Mouse (Mus musculus) lung, postnatal 36 days (tissue): ENCODE results near the gene Ccdc93.

Source experiments
- DNase-seq: peaks from one replicate; pipeline ENCODE4 v3.0.0; 2022; ENCODE audit warnings: mixed read lengths

Ccdc93 gene

DNA sequence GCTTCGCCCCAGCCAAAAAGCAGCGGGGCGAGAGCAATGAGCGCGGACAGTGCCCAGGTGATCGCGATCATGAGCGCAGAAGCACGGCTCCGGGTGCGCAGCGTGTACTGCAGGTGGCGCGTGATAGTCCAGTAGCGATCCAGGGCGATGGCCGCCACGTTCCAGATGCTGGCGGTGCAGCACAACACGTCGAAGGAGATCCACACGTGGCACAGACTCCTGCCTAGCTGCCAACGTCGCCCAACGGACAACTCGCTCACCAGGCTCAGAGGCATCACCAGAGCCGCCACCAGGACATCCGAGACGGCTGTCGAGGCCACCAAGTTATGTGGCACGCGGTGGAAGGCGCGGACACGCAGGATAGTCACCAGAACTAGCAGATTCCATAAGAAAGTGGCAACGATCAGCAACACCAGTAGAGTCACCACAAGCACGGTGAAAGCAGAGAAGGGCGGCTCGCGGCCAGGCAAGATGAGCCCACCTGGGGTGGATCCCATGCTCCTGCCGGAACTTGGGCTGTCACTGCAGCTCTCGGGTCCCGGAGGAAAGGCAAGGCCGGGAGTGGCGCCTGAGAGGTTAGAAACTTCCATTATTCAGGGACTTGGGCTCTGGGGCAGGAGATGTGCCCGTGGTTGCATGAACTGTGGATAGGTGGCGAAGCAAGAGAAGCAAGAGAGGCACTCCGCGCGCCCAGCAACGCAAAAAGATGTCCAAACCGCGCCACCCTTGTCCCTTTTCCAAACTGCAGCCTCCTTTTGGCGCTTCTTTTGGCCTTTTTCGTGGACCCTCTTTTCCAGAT is 97.0 kb downstream of the Ccdc93 start:
- no peak for DNase-seq

DNA sequence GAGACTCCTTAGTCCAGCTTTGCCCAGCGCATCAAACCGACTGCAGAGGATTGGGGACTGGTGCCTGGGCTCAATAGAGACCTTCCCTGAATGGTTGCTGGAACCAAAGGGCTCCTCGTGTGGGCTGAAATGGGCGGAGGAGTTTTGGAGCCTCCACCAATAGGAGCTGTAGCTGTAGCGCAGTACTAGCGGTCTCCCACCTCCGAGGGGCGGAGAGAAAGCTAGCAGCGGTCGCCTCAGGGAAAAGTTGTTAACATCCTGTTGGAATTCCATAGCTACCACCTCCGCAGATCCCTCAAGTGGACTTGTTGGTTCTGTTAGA is 97.5 kb downstream of the Ccdc93 start, which contains the start of gene Htr5b:
TSS of gene Htr5b (minus strand) at position 67 of the 322 bp plus-strand sequence.
- DNase-seq, result no peak

DNA sequence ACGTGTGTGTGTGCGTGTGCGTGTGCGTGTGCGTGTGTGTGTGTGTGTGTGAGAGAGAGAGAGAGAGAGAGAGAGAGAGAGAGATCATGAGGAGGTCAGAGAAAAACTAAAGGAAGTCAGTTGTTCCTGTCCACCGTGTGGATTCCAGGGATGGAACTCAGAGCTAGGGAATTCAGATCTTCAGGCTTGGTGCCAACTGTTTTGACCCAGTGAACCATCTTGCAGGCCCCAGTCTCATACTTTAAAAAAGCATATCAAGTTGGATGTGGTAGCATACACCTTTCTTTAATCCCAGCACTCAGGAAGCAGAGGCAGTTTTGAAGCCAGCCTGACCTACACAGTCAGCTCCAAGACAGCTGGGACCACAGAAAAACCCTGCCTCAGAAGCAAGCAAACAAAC is 98.4 kb downstream of the Ccdc93 start:
- no peak for DNase-seq

DNA sequence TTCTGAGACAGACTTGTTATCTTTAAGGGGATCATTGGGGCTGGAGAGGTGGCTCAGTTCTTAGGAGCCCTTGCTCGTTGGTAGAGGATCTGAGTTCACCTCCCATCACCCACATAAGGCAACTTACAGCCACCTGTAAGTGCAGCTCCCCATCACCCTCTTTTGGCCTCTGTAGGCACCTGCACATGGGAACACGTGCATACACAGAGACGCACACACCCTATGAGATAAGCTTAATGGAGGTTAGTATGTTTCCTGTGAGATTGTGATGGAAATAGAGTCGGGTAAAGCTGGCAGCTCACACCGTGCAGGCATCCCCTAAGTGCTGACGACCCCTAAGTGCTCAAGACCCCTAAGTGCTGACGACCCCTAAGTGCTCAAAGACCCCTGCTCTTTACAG is 100.6 kb downstream of the Ccdc93 start:
- no peak for DNase-seq

DNA sequence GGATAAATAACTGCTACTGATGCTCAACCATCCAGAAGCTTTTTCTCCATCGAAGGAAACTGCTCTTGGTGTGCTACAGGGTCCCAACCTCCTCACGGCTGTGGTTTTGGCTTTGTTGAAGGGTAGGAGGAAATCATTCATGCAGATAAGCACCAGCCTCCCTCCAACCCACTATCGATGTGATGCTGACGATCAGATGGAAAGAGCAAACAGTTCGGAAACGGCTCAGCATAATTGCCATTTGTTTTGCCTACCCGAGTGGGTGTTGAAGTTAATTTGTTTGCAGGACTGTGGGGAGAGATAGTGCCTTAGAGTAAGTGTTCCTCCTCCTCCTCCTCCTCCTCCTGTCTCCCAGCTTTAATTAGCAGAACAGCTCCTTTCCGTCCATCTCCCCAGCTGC is 109.5 kb downstream of the Ccdc93 start:
- no peak for DNase-seq

DNA sequence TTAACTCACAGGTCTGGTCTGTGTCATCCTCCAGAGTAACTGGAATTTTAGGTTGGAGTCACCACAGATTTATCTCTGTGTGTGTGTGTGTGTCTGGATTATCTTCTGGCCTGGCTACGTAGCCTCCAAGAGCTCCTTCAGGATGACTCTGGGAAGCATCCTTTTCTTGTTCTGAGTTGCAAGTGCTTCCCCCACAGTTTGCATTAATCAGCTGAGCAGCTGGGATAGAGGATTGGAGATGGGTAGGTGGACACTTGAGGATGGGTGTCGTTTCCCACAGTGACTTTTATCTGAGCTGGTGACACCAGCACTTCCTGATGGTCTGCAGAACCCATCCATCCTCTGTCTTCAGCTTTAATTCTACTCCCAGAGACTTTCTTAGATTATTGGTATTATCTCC is 116.0 kb downstream of the Ccdc93 start:
- no peak for DNase-seq

DNA sequence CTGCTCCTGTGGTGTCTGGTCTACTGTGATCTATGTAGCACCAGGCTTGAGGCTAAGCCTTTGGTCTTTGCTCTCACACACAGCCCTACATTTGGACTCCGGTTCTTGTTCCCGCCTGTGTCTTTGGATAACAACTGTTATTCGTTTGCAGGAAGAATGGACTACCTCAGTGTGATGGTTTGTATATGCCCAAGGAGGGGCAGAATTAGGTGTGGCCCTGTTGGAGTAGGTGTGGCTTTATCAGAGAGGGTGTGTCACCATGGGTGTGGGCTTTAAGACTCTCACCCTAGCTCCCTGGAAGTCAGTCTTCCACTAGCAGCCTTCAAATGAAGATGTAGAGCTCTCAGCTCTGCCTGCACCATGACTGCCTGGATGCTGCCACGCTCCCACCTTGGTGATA is 117.8 kb downstream of the Ccdc93 start:
- DNase-seq, result no peak

DNA sequence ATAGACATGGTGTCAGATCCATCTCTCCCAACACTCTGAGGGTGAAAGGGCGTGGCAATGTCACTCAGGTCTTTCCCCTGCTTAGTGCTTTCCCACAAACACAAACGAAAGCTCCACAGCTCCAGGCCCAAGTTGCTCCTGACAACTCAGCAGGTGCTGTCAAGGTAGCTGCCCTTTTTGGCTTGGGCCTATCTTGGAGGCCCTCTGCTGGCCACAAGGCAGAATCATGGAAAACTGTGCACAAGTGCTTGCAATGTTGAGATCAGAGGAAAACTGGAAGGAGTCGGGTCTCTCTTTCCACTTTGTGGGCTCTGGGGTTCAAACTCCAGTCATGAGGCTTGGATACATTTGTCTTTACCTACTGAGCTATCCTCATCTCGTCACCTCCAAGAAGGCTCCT is 118.6 kb downstream of the Ccdc93 start:
- no peak for DNase-seq

DNA sequence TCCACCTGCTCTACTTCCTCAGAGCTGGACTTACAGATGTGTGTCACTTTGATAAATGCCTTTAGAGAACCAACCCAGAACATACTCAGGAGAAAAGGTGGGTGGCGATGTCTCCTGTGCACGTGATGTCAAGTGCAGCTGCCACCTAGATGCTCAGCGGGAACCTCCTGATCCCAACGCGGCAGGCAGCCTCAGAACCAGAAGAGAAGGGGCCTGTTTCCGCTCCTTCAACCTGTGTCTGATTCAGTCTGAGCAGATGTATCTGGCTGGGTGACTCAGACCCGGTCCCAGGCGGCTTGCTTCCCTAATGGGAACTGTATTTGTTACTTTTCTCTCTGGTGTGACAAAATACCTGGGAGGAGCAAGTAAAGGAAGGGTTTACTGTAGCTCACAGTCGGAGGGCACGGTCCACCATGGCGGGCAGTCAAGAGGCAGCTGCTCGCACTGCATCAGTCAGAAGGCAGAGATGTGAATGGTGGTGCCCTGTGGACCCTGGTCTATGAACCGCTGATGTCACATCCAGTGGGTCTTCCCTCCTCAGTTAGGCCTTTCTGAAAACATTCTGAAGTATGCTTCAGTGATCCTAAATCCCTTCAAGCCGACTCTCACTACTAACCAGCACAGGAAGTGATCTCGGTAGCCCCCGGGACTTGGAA is 120.1 kb downstream of the Ccdc93 start:
- no peak for DNase-seq

DNA sequence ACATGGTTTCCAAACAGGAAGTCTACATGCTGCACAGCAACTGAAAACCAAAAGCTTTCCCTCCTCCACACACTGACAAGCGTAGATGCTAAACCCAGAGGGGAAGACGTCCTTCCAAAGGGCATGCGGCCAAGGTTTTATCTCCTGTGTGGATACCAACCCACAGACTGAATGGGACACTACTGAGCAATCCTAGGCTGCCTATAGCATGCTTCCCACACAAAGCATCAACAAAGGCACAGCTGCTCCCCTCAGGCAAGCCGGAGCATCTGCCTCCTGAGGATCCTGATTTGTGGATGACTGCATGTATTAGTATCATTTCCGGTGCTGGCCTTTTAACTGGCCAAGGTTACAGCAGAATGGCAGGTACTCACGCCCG is 120.6 kb downstream of the Ccdc93 start:
- DNase-seq, result no peak
